Mouse (Mus musculus) bone marrow, adult 2 months (tissue): Measurements from ENCODE around the gene Hddc3.
A peak's percentile ranks its signal among the peaks of the same experiment; 100 is the strongest.

Experiments used
- CTCF ChIP-seq: fragments of 200-500 bp; IDR thresholded peaks from 2 replicates; pipeline ENCODE4 v1.5.1; 2011; ENCODE audit warnings: low read length, control low read depth; ENCODE audit not compliant: control insufficient read depth, insufficient read depth
- POLR2A ChIP-seq: fragments of 200-500 bp; IDR thresholded peaks from 2 replicates; pipeline ENCODE4 v1.6.1; 2011; ENCODE audit warnings: low read depth, mild to moderate bottlenecking, control low read depth, low read length, borderline replicate concordance; ENCODE audit not compliant: control insufficient read depth

GRCm38 (mm10) chr7:80370649-80371040, 27.7 kb downstream of the Hddc3 start:
- TF ChIP-seq POLR2A (peak; percentile 29; the same call in 1 of the 2 replicates), CTCF (no peak)
